Mouse (Mus musculus): ENCODE data around the gene Smg5.
A peak's percentile ranks its signal among the peaks of the same experiment; 100 is the strongest.
"Not testable (repeated sequence)": the region's sequence is repeated elsewhere in the genome, so short reads cannot be mapped to it uniquely, and the experiment has no call there.

The Smg5 gene

GRCm38 (mm10) chr3:88354396-88355165, 18.5 kb downstream of the Smg5 start:
- DNase-seq (ENCODE audit: low spot score) = no peak

GRCm38 (mm10) chr3:88359584-88359983, 23.5 kb downstream of the Smg5 start:
- no peak for DNase-seq (ENCODE audit: low spot score)

- no peak for DNase-seq (ENCODE audit: low spot score)
Observed at GRCm38 (mm10) chr3:88359989-88360388, 23.9 kb downstream of the Smg5 start.

GRCm38 (mm10) chr3:88361096-88361495, 25.0 kb downstream of the Smg5 start:
- DNase-seq (ENCODE audit: low spot score) = no peak

GRCm38 (mm10) chr3:88361612-88362313, 25.7 kb downstream of the Smg5 start:
- DNase-seq (ENCODE audit: low spot score) = no peak

GRCm38 (mm10) chr3:88363700-88364099, 27.6 kb downstream of the Smg5 start:
- DNase-seq (ENCODE audit: low spot score) = no peak

GRCm38 (mm10) chr3:88364337-88364736, 28.3 kb downstream of the Smg5 start, which contains the start of gene Paqr6:
TSS of gene Paqr6 (plus strand) at chr3:88364584.
- peak; percentile 51 for DNase-seq (ENCODE audit: low spot score)

- no peak for DNase-seq (ENCODE audit: low spot score)
Observed at GRCm38 (mm10) chr3:88365705-88366361, 29.8 kb downstream of the Smg5 start.

GRCm38 (mm10) chr3:88366830-88367428, 30.9 kb downstream of the Smg5 start:
- not testable (repeated sequence) for DNase-seq (ENCODE audit: low spot score)

- DNase-seq (ENCODE audit: low spot score) = not testable (repeated sequence)
Observed at GRCm38 (mm10) chr3:88367517-88367916, 31.5 kb downstream of the Smg5 start.

- not testable (repeated sequence) for DNase-seq (ENCODE audit: low spot score)
Observed at GRCm38 (mm10) chr3:88368511-88368910, 32.5 kb downstream of the Smg5 start.

- not testable (repeated sequence) for DNase-seq (ENCODE audit: low spot score)
Observed at GRCm38 (mm10) chr3:88372643-88373042, 36.6 kb downstream of the Smg5 start, which contains the start of gene Bglap3. TSS of gene Bglap3 (minus strand) at chr3:88372743.

- peak; percentile 28 for DNase-seq (ENCODE audit: low spot score)
Observed at GRCm38 (mm10) chr3:88375750-88376626, 39.9 kb downstream of the Smg5 start.

GRCm38 (mm10) chr3:88376644-88377043, 40.6 kb downstream of the Smg5 start:
- DNase-seq (ENCODE audit: low spot score) = not testable (repeated sequence)

- DNase-seq (ENCODE audit: low spot score) = not testable (repeated sequence)
Observed at GRCm38 (mm10) chr3:88378599-88378998, 42.5 kb downstream of the Smg5 start, which contains the start of gene Bglap2. TSS of gene Bglap2 (minus strand) at chr3:88378699.

GRCm38 (mm10) chr3:88381389-88382315, 45.6 kb downstream of the Smg5 start:
- not testable (repeated sequence) for DNase-seq (ENCODE audit: low spot score)

GRCm38 (mm10) chr3:88382383-88382782, 46.3 kb downstream of the Smg5 start:
- not testable (repeated sequence) for DNase-seq (ENCODE audit: low spot score)

GRCm38 (mm10) chr3:88384364-88384763, 48.3 kb downstream of the Smg5 start, which contains the start of gene Bglap:
TSS of gene Bglap (minus strand) at chr3:88384464.
- DNase-seq (ENCODE audit: low spot score) = no peak

- no peak for DNase-seq (ENCODE audit: low spot score)
Observed at GRCm38 (mm10) chr3:88393776-88394375, 57.8 kb downstream of the Smg5 start.

Measured in yolk sac, embryonic 10.5 days (tissue).